Mouse (Mus musculus) ES-E14 (cell line): ENCODE results near the gene Csf3.
"Not testable (repeated sequence)": the region's sequence is repeated elsewhere in the genome, so short reads cannot be mapped to it uniquely, and the experiment has no call there.

Experiments
- CHD2 ChIP-seq: IDR thresholded peaks from 2 replicates; pipeline ENCODE4 v1.6.1; 2014; ENCODE audit warnings: mild to moderate bottlenecking, low read depth, low read length, inconsistent platforms
- ZC3H11A ChIP-seq: IDR thresholded peaks from 2 replicates; pipeline ENCODE4 v1.6.1; 2012; ENCODE audit warnings: low read depth, mild to moderate bottlenecking, inconsistent platforms, low read length, borderline replicate concordance
- ZNF384 ChIP-seq: IDR thresholded peaks from 2 replicates; pipeline ENCODE4 v1.6.1; 2012; ENCODE audit warnings: low read depth, low read length, inconsistent platforms

DNA sequence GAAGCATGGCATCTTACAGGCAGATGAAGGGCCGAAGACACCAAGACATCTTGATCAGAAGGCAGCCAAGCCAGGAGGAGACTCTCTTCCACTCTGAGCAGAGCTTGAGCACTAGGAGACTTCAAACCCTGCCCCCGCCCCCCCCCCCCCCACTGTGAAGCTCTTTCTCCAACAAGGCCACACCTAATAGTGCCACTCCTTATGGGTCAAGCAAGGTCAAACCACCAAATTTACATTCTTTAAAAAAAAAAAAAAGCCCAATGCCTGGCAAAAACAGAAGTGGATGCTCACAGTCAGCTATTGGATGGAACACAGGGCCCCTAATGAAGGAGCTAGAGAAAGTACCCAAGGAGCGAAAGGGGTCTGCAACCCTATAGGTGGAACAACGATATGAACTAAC, 20.5 kb upstream of the Csf3 start:
- not testable (repeated sequence) for TF ChIP-seq CHD2, ZC3H11A
- peak; percentile 88 for TF ChIP-seq ZNF384
